Mouse (Mus musculus) E14TG2a.4 (cell line): ENCODE results near the gene Zfp865.

Experiments
- H3K27me3 ChIP-seq: 2 replicates; pipeline ENCODE4 v1.6.1; 2014; ENCODE audit warnings: low read length, control low read depth; ENCODE audit not compliant: insufficient read depth
- H3K36me3 ChIP-seq: 2 replicates; pipeline ENCODE4 v1.6.1; 2014; ENCODE audit warnings: low read length, control low read depth; ENCODE audit not compliant: insufficient read depth
- H3K4me1 ChIP-seq: replicated peaks from 2 replicates; pipeline ENCODE4 v1.6.1; 2014; ENCODE audit warnings: low read depth, low read length, control low read depth
- H3K4me3 ChIP-seq: replicated peaks from 2 replicates; pipeline ENCODE4 v1.5.1; 2014; ENCODE audit warnings: mild to moderate bottlenecking, low read length
- H3K9me3 ChIP-seq: 2 replicates; pipeline ENCODE4 v1.6.1; 2014; ENCODE audit warnings: low read length, control low read depth
- CTCF ChIP-seq: conservative IDR thresholded peaks from 2 replicates; pipeline ENCODE4 v1.5.1; 2014; ENCODE audit warnings: low read length
- NANOG ChIP-seq: IDR thresholded peaks from 2 replicates; pipeline ENCODE4 v1.6.1; 2014; ENCODE audit warnings: borderline replicate concordance, low read length, mixed read lengths
- POU5F1 ChIP-seq: IDR thresholded peaks from 2 replicates; pipeline ENCODE4 v1.6.1; 2014; ENCODE audit warnings: low read length, borderline replicate concordance

The Zfp865 gene

DNA sequence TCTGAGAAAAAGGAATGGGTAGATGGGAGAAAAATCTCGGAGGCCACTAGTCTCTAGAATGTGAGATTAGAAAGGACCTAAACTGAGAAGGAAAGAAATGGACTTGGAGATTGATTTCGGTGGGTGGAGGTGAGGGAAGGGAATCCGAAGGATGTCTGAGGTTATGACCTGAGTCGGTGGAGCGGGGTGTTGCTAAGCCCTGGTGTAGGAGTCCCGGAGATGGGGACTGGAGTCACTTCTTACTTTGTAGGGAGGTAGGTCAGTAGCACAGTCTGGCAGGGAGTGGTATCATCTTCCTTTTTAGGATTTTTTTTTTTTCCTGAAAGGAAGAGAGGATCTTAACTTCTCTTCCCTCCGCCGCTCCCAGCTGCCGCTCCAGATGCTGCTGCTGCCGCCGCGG lies 32.3 kb downstream of the Zfp865 start:
- Histone ChIP-seq H3K36me3 (no peaks in the 10 kb centered on the region), H3K9me3 (no peaks in the 10 kb centered on the region), H3K4me3 (peak overlapping the region; percentile 90), H3K4me1 (peaks cover 54% of the 10 kb centered on the region), H3K27me3 (peaks cover 65% of the 10 kb centered on the region)
- no peak for TF ChIP-seq CTCF
- no peak for TF ChIP-seq POU5F1
- no peak for TF ChIP-seq NANOG

DNA sequence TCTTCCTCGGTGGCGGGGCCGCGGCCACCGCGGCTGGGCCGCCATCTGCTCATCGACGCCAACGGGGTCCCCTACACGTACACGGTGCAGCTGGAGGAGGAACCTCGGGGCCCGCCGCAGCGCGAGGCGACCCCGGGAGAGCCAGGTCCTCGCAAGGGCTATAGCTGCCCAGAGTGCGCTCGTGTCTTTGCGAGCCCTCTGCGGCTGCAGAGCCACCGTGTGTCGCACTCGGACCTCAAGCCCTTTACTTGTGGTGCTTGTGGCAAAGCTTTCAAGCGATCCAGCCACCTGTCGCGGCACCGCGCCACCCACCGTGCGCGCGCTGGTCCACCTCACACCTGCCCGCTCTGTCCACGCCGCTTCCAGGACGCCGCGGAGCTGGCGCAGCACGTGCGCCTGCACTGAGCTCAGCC lies 32.8 kb downstream of the Zfp865 start:
- Histone ChIP-seq H3K4me3 (peak overlapping the region; percentile 90), H3K9me3 (no peaks in the 10 kb centered on the region), H3K36me3 (no peaks in the 10 kb centered on the region), H3K4me1 (peaks cover 59% of the 10 kb centered on the region), H3K27me3 (peaks cover 70% of the 10 kb centered on the region)
- no peak for TF ChIP-seq CTCF
- TF ChIP-seq POU5F1, result no peak
- TF ChIP-seq NANOG, result no peak

DNA sequence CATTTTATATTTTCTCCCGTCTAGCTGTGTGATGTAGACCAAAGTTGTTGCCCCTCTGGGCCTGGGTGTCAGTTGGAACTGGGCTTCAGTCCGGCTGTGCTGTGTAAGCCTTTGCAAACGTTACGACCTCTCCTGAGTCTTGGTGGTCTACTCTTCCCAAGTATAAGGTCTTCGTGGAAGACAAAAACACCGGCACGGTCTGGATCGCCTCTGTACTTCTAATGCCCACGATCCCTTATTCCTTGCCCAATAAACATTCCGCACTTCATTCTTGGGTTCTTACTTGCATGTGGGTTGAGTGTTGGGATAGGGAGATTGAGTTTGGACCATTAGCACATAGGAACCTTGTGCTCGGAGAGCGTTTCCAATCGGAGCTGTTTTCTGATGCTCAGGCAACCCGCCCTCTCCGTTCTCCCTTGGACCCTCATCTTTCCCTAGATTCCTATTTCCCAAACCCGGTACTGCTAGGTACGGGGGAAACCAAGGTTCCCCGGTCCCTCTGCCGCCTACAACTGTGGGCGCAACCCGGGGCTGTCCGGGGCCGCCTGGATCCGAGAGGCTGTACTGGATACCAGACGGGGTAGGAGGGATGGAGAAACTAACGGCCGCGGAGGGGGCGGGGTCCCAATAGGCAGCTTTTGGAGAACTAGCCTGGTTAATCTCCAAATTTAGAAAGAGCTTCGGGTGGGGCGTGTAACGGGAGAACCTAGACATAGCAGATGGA lies 33.4 kb downstream of the Zfp865 start:
- no peak for TF ChIP-seq CTCF
- no peak for TF ChIP-seq POU5F1
- no peak for TF ChIP-seq NANOG
- peaks cover under 1% of the 10 kb centered on the region; the same call in 1 of the 2 replicates for H3K36me3 ChIP-seq
- no peaks in the 10 kb centered on the region for H3K9me3 ChIP-seq
- H3K4me3 ChIP-seq, result peak overlapping the region; percentile 90
- peaks cover 77% of the 10 kb centered on the region for H3K27me3 ChIP-seq
- H3K4me1 ChIP-seq, result peaks cover 63% of the 10 kb centered on the region

DNA sequence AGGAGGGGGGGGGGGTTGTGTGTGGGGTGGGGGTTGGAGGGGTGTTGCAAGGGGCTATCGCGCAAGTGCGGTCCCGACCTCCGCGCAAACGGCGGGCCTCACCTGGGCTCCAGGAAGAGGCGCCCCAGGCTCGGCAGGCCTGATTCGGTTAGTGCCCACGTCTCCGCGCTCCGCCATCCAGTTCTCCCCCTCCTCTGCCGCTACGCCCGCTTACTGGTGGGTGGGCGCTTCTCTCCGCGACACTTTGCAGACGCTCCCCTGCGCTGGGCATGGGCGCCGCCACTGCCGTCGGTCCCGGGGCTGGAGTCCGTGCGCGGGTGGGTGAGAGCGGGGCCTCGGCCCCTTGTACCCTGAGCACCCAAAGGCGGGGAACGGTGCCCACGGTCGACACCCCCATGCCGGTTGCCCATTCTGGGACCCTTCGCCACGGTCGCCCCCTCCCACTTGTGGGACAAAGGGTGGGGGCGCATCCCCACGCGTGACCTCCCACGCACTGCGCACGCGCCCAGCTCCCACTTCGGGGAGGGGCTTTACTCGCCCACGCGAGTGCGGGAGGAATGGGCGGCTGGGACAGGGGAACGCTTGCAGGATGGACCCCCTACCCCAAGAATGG lies 36.6 kb downstream of the Zfp865 start:
- H3K9me3 ChIP-seq, result no peaks in the 10 kb centered on the region
- peaks cover 70% of the 10 kb centered on the region for H3K4me1 ChIP-seq
- TF ChIP-seq CTCF (no peak), POU5F1 (no peak), NANOG (no peak)

DNA sequence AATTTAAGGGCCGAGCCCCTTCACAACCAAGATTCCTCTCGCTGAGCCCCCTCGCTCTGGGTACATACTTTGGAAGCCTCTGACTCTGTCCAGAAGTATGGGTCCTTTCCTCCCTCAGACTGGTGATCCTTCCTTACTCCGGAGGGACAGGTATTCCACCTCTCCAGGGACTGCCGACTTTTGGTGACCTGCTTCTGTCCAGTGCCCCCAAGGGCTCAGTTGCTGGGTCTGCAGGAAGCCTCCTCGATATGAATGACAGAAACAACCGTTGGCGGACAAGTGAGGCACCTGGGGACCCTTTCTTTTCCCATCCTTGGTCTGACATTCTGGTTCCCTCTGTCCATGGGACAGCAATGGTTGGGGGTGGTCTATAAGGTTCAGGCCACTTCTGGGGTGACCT lies 37.2 kb downstream of the Zfp865 start:
- Histone ChIP-seq H3K4me1 (peaks cover 64% of the 10 kb centered on the region), H3K4me3 (peak overlapping the region; percentile 84), H3K9me3 (no peaks in the 10 kb centered on the region), H3K27me3 (peaks cover 66% of the 10 kb centered on the region), H3K36me3 (peaks cover 14% of the 10 kb centered on the region; the same call in 1 of the 2 replicates)
- TF ChIP-seq CTCF (no peak), POU5F1 (no peak), NANOG (no peak)

More for the DNA sequence above, 36.6 kb downstream of the Zfp865 start:
- Histone ChIP-seq H3K27me3 (peaks cover 73% of the 10 kb centered on the region), H3K36me3 (peaks cover 14% of the 10 kb centered on the region; the same call in 1 of the 2 replicates), H3K4me3 (peak overlapping the region; percentile 84)

DNA sequence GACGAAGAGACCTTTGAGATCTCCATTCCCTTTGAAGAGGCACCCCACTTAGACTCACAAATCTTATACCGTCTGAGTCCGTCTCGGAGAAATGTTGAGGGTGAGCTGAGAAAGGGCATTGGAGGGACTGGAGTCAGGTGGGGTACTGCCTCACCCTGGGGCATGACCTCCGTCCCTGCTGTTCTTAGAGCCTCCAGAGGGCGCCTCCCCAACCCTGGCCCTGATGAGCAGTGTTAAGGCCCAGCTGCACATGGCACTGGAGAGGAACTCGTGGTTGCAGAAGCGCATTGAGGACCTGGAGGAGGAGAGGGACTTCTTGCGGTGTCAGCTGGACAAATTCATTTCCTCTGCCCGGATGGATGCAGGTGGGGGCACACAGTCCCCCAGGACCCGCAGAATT lies 37.6 kb downstream of the Zfp865 start:
- TF ChIP-seq CTCF, result peak; percentile 18; the same call in 1 of the 2 replicates
- TF ChIP-seq NANOG, result no peak
- TF ChIP-seq POU5F1, result no peak
- peaks cover 14% of the 10 kb centered on the region; the same call in 1 of the 2 replicates for H3K36me3 ChIP-seq
- peaks cover 62% of the 10 kb centered on the region for H3K27me3 ChIP-seq
- peaks cover 60% of the 10 kb centered on the region for H3K4me1 ChIP-seq
- H3K9me3 ChIP-seq, result no peaks in the 10 kb centered on the region
- H3K4me3 ChIP-seq, result peak overlapping the region; percentile 84

DNA sequence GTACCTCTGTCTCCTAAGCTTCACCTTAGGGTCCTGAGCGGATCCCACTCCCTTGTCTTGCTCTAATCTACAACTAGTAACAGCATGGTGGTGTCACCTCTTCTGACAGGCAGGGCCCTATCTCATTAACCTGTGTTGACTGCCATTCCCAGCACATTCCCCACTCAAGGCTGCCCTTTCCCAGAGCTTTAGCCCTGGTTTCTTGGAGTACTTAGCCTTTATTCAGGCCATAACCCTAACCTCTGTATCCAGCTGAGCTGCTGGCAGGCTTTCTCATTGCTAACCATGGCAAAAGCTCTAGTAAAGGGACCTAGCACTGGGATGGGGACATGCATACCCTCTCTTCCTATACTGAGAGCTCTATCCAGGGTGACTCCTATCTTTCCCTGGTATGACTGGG lies 38.5 kb downstream of the Zfp865 start:
- peaks cover 54% of the 10 kb centered on the region for H3K27me3 ChIP-seq
- no peaks in the 10 kb centered on the region for H3K9me3 ChIP-seq
- TF ChIP-seq POU5F1 (no peak), CTCF (no peak), NANOG (no peak)
- peaks cover 55% of the 10 kb centered on the region for H3K4me1 ChIP-seq
- H3K4me3 ChIP-seq, result no peak overlapping the region
- H3K36me3 ChIP-seq, result peaks cover 14% of the 10 kb centered on the region; the same call in 1 of the 2 replicates

DNA sequence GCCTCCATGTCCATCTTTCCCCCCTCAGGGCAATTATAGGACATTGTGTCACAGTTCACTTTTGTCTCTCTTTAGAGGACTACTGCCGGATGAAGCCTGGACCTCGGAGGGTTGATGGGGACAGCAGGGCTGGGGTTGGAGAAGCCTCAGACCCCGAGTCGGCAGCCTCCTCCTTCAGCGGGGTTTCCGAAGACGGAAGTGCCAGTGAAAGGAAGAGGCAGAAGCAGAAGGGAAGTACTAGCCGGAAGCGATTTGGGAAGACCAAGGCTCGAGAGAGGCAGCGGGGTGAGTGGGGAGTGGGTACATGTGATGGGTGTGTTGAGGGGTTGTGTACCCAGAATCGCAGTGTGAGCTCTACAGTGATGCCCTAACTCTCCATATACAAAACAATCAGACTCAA lies 39.2 kb downstream of the Zfp865 start:
- H3K4me3 ChIP-seq, result peak overlapping the region; percentile 97; the same call in 1 of the 2 replicates
- peaks cover 46% of the 10 kb centered on the region for H3K27me3 ChIP-seq
- TF ChIP-seq NANOG, result no peak
- no peak for TF ChIP-seq CTCF
- no peak for TF ChIP-seq POU5F1
- H3K4me1 ChIP-seq, result peaks cover 55% of the 10 kb centered on the region
- no peaks in the 10 kb centered on the region for H3K9me3 ChIP-seq
- H3K36me3 ChIP-seq, result peaks cover 22% of the 10 kb centered on the region; the same call in 1 of the 2 replicates
